Mouse (Mus musculus) heart, embryonic 15.5 days (tissue): ENCODE measurements around the gene Olfr669. TPM values are rescaled to one million over a fixed set of nuclear protein-coding genes. Genes with fewer than 3 reads are reported as not detected.
"Not testable (repeated sequence)": the region's sequence is repeated elsewhere in the genome, so short reads cannot be mapped to it uniquely, and the experiment has no call there.

Source experiments
- ATAC-seq: fragments of 200-750 bp; cut with Nextera tagmentation; replicated peaks from 2 replicates; pipeline ENCODE4 v1.8.0; 2017; ENCODE audit warnings: low read depth, moderate TSS enrichment; ENCODE audit not compliant: insufficient number of reproducible peaks, insufficient read depth, low FRiP score
- H3K27ac ChIP-seq: fragments of 300-500 bp; sonication (generic); 2 replicates; pipeline ENCODE4 v1.5.1; 2015; ENCODE audit warnings: mild to moderate bottlenecking, inconsistent platforms
- H3K27me3 ChIP-seq: fragments of 300-500 bp; sonication (generic); 2 replicates; pipeline ENCODE4 v1.6.1; 2015; ENCODE audit warnings: inconsistent platforms
- H3K36me3 ChIP-seq: fragments of 300-500 bp; sonication (generic); 2 replicates; pipeline ENCODE4 v1.6.1; 2015; ENCODE audit warnings: mild to moderate bottlenecking, inconsistent platforms
- H3K4me1 ChIP-seq: fragments of 300-500 bp; sonication (generic); replicated peaks from 2 replicates; pipeline ENCODE4 v1.6.1; 2015; ENCODE audit warnings: inconsistent platforms
- H3K4me2 ChIP-seq: fragments of 300-500 bp; sonication (generic); 2 replicates; pipeline ENCODE4 v1.6.1; 2015; ENCODE audit warnings: inconsistent platforms, mild to moderate bottlenecking, moderate library complexity
- H3K4me3 ChIP-seq: fragments of 300-500 bp; sonication (generic); 2 replicates; pipeline ENCODE4 v1.5.1; 2015; ENCODE audit warnings: mild to moderate bottlenecking, inconsistent platforms
- H3K9ac ChIP-seq: fragments of 300-500 bp; sonication (generic); 2 replicates; pipeline ENCODE4 v1.6.1; 2015; ENCODE audit warnings: mild to moderate bottlenecking, inconsistent platforms
- H3K9me3 ChIP-seq: fragments of 300-500 bp; sonication (generic); replicated peaks from 2 replicates; pipeline ENCODE4 v1.6.1; 2016; ENCODE audit warnings: inconsistent platforms
- WGBS: fragments of 180-500 bp; shearing (Covaris S2); methylation state at CpG from one replicate; pipeline ENCODE4 v1.1.7; 2015; ENCODE audit warnings: mixed read lengths; 5-methylcytosine and 5-hydroxymethylcytosine counted together
- polyA plus RNA-seq: library from polyadenylated mRNA; unstranded; fragments of >200 nt; fragmentation: Nextera tagmentation; extraction: Ambion mirVana; gene quantifications from 2 replicates; pipeline ENCODE4 v1.2.1, GENCODE M21; 2015

The Olfr669 gene
- not detected in 2 replicates for polyA plus RNA-seq

- 69% methylated on average over 1 of the region's 1 CpGs for WGBS
These were observed at the start of gene Olfr669 for GRCm38 (mm10) chr7:104933940-104934339. Gene Olfr669, plus strand, starts transcription at chr7:104934240.

DNA sequence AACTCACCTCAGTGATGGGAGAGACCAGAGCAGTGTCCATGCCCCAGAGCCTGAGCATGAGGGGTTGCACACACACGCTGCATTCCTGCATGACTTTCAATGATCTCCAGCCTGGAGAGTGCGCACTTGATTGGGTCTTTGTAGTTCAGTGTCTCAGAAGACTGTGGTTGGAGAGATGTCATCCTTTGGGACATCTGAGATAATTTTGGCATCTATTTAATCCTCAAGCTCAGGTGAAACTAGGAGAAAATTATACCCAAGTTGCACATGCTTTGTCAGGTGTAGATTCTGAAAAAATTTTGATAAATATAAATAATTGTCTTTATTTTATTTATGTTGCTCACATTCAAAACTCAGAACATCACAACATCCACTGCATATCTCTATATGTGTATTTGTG is 38.2 kb upstream of the Olfr669 start, which contains the start of gene Olfr666:
Gene Olfr666 (minus strand): TSS at position 101 of the 400 bp plus-strand sequence.
- H3K4me2 ChIP-seq, result no peak within 1 kb of the TSS
- H3K27ac ChIP-seq, result no peak within 1 kb of the TSS
- H3K27me3 ChIP-seq, result no peaks in the 10 kb centered on the region
- H3K4me1 ChIP-seq, result no peaks in the 10 kb centered on the region
- H3K36me3 ChIP-seq, result no peaks in the 10 kb centered on the region
- H3K4me3 ChIP-seq, result no peak within 1 kb of the TSS
- ATAC-seq, result no peak
- H3K9ac ChIP-seq, result no peak within 1 kb of the TSS
- no peaks in the 10 kb centered on the region for H3K9me3 ChIP-seq
- WGBS, result 79% methylated on average over 2 of the region's 2 CpGs

More at GRCm38 (mm10) chr7:104933940-104934339, at the start of gene Olfr669:
- Histone ChIP-seq H3K27me3 (no peaks in the 10 kb centered on the region), H3K4me3 (no peak within 1 kb of the TSS), H3K36me3 (no peaks in the 10 kb centered on the region), H3K27ac (no peak within 1 kb of the TSS), H3K4me2 (no peak within 1 kb of the TSS), H3K9ac (no peak within 1 kb of the TSS), H3K9me3 (no peaks in the 10 kb centered on the region), H3K4me1 (no peaks in the 10 kb centered on the region)
- no peak for ATAC-seq

DNA sequence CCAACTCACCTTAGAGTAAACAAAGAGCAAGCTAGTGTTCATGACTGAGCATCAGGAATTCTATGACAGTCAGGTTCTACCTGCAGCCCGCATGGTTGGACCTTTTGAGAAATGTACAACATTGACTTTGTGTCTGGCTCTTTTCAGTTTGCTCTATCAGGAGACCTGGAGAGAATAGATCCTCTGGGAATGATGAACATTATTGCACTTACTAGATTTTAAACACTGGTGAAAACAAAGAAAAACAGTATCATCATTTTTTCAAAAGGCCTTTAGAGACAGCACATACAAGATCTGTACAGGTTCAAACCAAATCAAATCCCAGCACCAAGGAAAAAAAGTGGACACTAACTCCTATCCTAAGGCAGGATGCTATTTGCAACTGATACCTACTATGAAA is 12.7 kb upstream of the Olfr669 start, which contains the start of gene Olfr667:
Gene Olfr667 (minus strand): TSS at position 101 of the 400 bp plus-strand sequence.
- Histone ChIP-seq H3K9ac (no peak within 1 kb of the TSS), H3K27ac (no peak within 1 kb of the TSS), H3K4me2 (no peak within 1 kb of the TSS), H3K9me3 (no peaks in the 10 kb centered on the region), H3K4me1 (no peaks in the 10 kb centered on the region), H3K36me3 (no peaks in the 10 kb centered on the region), H3K27me3 (no peaks in the 10 kb centered on the region), H3K4me3 (no peak within 1 kb of the TSS)
- no peak for ATAC-seq
- 80% methylated on average over 1 of the region's 1 CpGs for WGBS

- 73% methylated on average over 1 of the region's 1 CpGs for WGBS
- H3K36me3 ChIP-seq, result no peaks in the 10 kb centered on the region
- H3K9ac ChIP-seq, result no peak within 1 kb of the TSS
- H3K4me2 ChIP-seq, result no peak within 1 kb of the TSS
- H3K27me3 ChIP-seq, result no peaks in the 10 kb centered on the region
- H3K4me1 ChIP-seq, result no peaks in the 10 kb centered on the region
- H3K4me3 ChIP-seq, result no peak within 1 kb of the TSS
- ATAC-seq, result no peak
- H3K9me3 ChIP-seq, result no peaks in the 10 kb centered on the region
- H3K27ac ChIP-seq, result no peak within 1 kb of the TSS
These were observed 6.1 kb upstream of the Olfr669 start, which contains the start of gene Olfr668 for GRCm38 (mm10) chr7:104927957-104928356. Gene Olfr668, minus strand, starts transcription at chr7:104928057.

DNA sequence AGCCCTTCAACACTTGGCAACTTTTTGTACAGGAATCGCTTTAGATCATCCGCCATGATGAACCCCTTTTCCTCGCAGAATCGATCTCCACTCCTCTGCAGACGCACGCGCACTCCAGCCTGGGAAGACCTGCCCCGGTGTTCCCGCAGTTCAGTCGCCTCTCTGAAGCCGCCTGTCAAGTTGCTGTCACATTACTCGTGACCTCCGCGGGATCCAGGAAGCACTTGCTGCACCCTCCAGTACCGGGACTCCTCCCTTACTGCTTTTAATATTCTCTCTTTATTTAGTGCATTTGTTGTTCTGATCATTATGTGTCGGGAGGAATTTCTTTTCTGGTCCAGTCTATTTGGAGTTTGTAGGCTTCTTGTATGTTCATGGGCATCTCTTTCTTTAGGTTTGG is 16.2 kb downstream of the Olfr669 start:
- WGBS, result 89% methylated on average over 16 of the region's 16 CpGs
- not testable (repeated sequence) for H3K4me1 ChIP-seq, H3K27me3 ChIP-seq, H3K9ac ChIP-seq, H3K4me2 ChIP-seq, ATAC-seq, H3K36me3 ChIP-seq, H3K9me3 ChIP-seq, H3K4me3 ChIP-seq, H3K27ac ChIP-seq

DNA sequence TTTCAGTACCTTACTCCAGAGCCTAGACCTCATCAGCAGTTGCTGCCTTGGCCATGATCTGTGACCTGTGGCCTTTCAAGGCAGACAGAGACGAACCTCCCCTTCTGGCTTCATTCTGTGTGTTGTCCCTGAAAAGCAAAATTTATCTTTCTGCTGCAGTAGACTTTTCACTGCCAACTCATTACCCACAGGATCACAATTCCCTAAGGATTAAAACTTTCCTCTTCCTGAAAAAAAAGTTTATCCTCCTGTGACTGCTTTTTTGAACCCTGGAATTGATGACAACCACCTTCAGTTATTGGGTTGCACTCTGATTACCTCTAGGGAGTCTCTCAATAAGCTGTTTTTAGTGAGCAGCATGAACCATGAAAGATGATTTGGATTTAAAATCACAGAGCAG is 28.5 kb downstream of the Olfr669 start, which contains the start of gene Olfr670:
Gene Olfr670 (minus strand): TSS at position 101 of the 400 bp plus-strand sequence.
- no peak within 1 kb of the TSS for H3K9ac ChIP-seq
- ATAC-seq, result no peak
- no peaks in the 10 kb centered on the region for H3K27me3 ChIP-seq
- H3K9me3 ChIP-seq, result no peaks in the 10 kb centered on the region
- no peaks in the 10 kb centered on the region for H3K36me3 ChIP-seq
- no peak within 1 kb of the TSS for H3K27ac ChIP-seq
- H3K4me2 ChIP-seq, result no peak within 1 kb of the TSS
- H3K4me1 ChIP-seq, result no peaks in the 10 kb centered on the region
- 45% methylated on average over 1 of the region's 1 CpGs for WGBS
- H3K4me3 ChIP-seq, result no peak within 1 kb of the TSS

DNA sequence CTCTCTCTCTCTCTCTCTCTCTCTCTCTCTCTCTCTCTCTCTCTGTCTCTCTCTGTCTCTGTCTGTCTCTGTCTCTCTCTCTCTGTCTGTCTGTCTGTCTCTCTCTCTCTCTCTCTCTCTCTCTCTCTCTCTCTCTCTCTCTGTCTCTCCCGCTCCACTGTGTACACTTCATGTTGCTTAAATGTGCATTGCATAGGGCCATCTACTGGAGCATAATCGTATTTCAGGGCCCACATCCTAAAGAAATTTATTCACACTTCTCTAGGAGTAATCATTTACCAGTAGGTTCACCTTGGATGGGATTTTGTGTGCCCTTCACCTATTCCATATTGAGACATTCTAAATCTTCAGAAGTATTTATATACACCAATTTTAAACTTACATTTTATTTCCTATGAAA is 38.5 kb downstream of the Olfr669 start:
- 62% methylated on average over 2 of the region's 2 CpGs for WGBS
- not testable (repeated sequence) for H3K27me3 ChIP-seq, H3K4me3 ChIP-seq, H3K4me2 ChIP-seq, ATAC-seq, H3K36me3 ChIP-seq, H3K4me1 ChIP-seq, H3K27ac ChIP-seq, H3K9ac ChIP-seq, H3K9me3 ChIP-seq

GRCm38 (mm10) chr7:104979026-104979425 is 45.0 kb downstream of the Olfr669 start, which contains the start of gene Olfr671:
Gene Olfr671, minus strand, starts transcription at chr7:104979126.
- ATAC-seq, result no peak
- Histone ChIP-seq H3K4me1 (no peaks in the 10 kb centered on the region), H3K27ac (no peak within 1 kb of the TSS), H3K9me3 (no peaks in the 10 kb centered on the region), H3K4me2 (no peak within 1 kb of the TSS), H3K9ac (no peak within 1 kb of the TSS), H3K4me3 (no peak within 1 kb of the TSS), H3K36me3 (no peaks in the 10 kb centered on the region), H3K27me3 (no peaks in the 10 kb centered on the region)
- WGBS, result 63% methylated on average over 1 of the region's 1 CpGs

Other genes with a start within 250 kb of the Olfr669 start
- gene Olfr661, start 247.7 kb upstream of the Olfr669 start, polyA plus RNA-seq, result not detected in 2 replicates
- gene Usp17le, start 156.8 kb upstream of the Olfr669 start, polyA plus RNA-seq, result not detected in 2 replicates
- not detected in 2 replicates for gene Usp17lb, start 91.6 kb upstream of the Olfr669 start, polyA plus RNA-seq
- gene Usp17la, start 77.2 kb upstream of the Olfr669 start, polyA plus RNA-seq, result not detected in 2 replicates
- not detected in 2 replicates for gene Olfr665, start 56.2 kb upstream of the Olfr669 start, polyA plus RNA-seq
- not detected in 2 replicates for gene Olfr666, start 38.3 kb upstream of the Olfr669 start, polyA plus RNA-seq
- not detected in 2 replicates for gene Olfr667, start 12.8 kb upstream of the Olfr669 start, polyA plus RNA-seq
- gene Olfr668, start 6.2 kb upstream of the Olfr669 start, polyA plus RNA-seq, result not detected in 2 replicates
- not detected in 2 replicates for gene Olfr670, start 28.4 kb downstream of the Olfr669 start, polyA plus RNA-seq
- gene Olfr671, start 44.9 kb downstream of the Olfr669 start, polyA plus RNA-seq, result not detected in 2 replicates
- gene Olfr672, start 67.8 kb downstream of the Olfr669 start, polyA plus RNA-seq, result not detected in 2 replicates
- not detected in 2 replicates for gene Olfr675, start 94.2 kb downstream of the Olfr669 start, polyA plus RNA-seq
- gene Olfr676, start 98.5 kb downstream of the Olfr669 start, polyA plus RNA-seq, result not detected in 2 replicates
- gene Olfr677, start 117.1 kb downstream of the Olfr669 start, polyA plus RNA-seq, result not detected in 2 replicates
- not detected in 2 replicates for gene Olfr678, start 130.2 kb downstream of the Olfr669 start, polyA plus RNA-seq
- not detected in 2 replicates for gene Olfr679, start 147.0 kb downstream of the Olfr669 start, polyA plus RNA-seq
- gene Olfr680-ps1, start 158.6 kb downstream of the Olfr669 start, polyA plus RNA-seq, result not detected in 2 replicates
- gene Olfr681, start 182.6 kb downstream of the Olfr669 start, polyA plus RNA-seq, result not detected in 2 replicates
- not detected in 2 replicates for gene Olfr683, start 212.8 kb downstream of the Olfr669 start, polyA plus RNA-seq
- not detected in 2 replicates for gene Olfr684, start 229.4 kb downstream of the Olfr669 start, polyA plus RNA-seq